Mouse (Mus musculus) heart, postnatal 0 days (tissue): ENCODE data around the gene Ncs1. TPM values are rescaled to one million over a fixed set of nuclear protein-coding genes. Genes with fewer than 3 reads are reported as not detected.

Source experiments
- ATAC-seq: fragments of 200-750 bp; cut with Nextera tagmentation; 2 replicates; pipeline ENCODE4 v1.8.0; 2017; ENCODE audit warnings: low read depth, moderate number of reproducible peaks, moderate library complexity; ENCODE audit not compliant: insufficient read depth
- DNase-seq: peaks from one replicate; pipeline ENCODE4 v3.0.0-alpha.2; 2016; ENCODE audit warnings: low spot score
- H3K27ac ChIP-seq: fragments of 300-500 bp; sonication (generic); 2 replicates; pipeline ENCODE4 v1.5.1; 2014; ENCODE audit warnings: low read depth, mild to moderate bottlenecking
- H3K27me3 ChIP-seq: fragments of 300-500 bp; sonication (generic); 2 replicates; pipeline ENCODE4 v1.6.1; 2014; ENCODE audit warnings: low read length, mixed read lengths; ENCODE audit not compliant: control insufficient read depth, insufficient read depth
- H3K36me3 ChIP-seq: fragments of 300-500 bp; sonication (generic); replicated peaks from 2 replicates; pipeline ENCODE4 v1.6.1; 2014; ENCODE audit warnings: low read length, mixed read lengths; ENCODE audit not compliant: control insufficient read depth, insufficient read depth
- H3K4me1 ChIP-seq: fragments of 300-500 bp; sonication (generic); 2 replicates; pipeline ENCODE4 v1.6.1; 2014; ENCODE audit warnings: antibody characterized with exemption; ENCODE audit not compliant: control insufficient read depth, insufficient read depth
- H3K4me2 ChIP-seq: fragments of 300-500 bp; sonication (generic); 2 replicates; pipeline ENCODE4 v1.6.1; 2014; ENCODE audit warnings: low read depth, mild to moderate bottlenecking, low read length, moderate library complexity
- H3K4me3 ChIP-seq: fragments of 300-500 bp; sonication (generic); 2 replicates; pipeline ENCODE4 v1.5.1; 2014; ENCODE audit warnings: low read depth, low read length
- H3K9ac ChIP-seq: fragments of 300-500 bp; sonication (generic); replicated peaks from 2 replicates; pipeline ENCODE4 v1.6.1; 2014; ENCODE audit warnings: low read depth, low read length, mixed read lengths
- H3K9me3 ChIP-seq: fragments of 300-500 bp; sonication (generic); replicated peaks from 2 replicates; pipeline ENCODE4 v1.6.1; 2016; ENCODE audit warnings: low read length; ENCODE audit not compliant: control insufficient read depth
- CTCF ChIP-seq: IDR thresholded peaks from 2 replicates; pipeline ENCODE4 v1.5.1; 2016; ENCODE audit warnings: antibody characterized with exemption, control low read depth, low read depth
- EP300 ChIP-seq: IDR thresholded peaks from 2 replicates; pipeline ENCODE4 v1.6.1; 2016; ENCODE audit warnings: antibody characterized with exemption, low read depth
- WGBS: fragments of 180-500 bp; shearing (Covaris S2); extraction: QIAGEN DNeasy Blood & Tissue Kit; methylation state at CpG from one replicate; pipeline ENCODE4 v1.1.7; 2014; 5-methylcytosine and 5-hydroxymethylcytosine counted together
- polyA plus RNA-seq: library from polyadenylated mRNA; unstranded; fragments of >200 nt; fragmentation: Nextera tagmentation; extraction: Ambion mirVana; gene quantifications from 2 replicates; pipeline ENCODE4 v1.2.1, GENCODE M21; 2015
- total RNA-seq: library from RNA; depleted of rRNA; stranded (reverse); fragments of >200 nt; gene quantifications from 2 replicates; pipeline ENCODE4 v1.2.3, GENCODE M21; 2014; ENCODE audit warnings: low replicate concordance

The Ncs1 gene
- total and polyA plus RNA-seq, 2 experiments from 2014 or later = 18.6 to 31.4 TPM

DNA sequence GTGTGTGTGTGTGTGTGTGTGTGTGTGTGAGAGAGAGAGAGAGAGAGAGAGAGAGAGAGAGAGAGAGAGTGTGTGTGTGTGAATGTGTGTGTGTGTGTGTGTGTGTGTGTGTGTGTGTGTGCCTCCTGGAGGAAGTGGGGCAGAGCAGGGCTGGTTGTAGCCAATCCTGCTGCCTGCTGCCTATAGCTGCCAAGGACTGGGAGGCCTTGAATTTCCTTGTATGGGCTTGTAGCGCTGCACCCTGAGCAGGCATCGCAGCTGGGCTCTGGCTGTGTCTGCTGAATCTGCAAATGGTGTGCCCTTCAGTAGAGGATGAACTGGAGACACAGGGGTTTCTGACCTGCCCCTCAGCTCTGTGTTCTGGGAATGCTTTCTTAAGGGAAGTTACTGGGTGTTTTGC, 72.5 kb downstream of the Ncs1 start:
- no peaks in the 10 kb centered on the region for H3K9me3 ChIP-seq
- peaks cover 38% of the 10 kb centered on the region for H3K27me3 ChIP-seq
- no peaks in the 10 kb centered on the region for H3K36me3 ChIP-seq
- WGBS = 13% methylated on average over 2 of the region's 2 CpGs
- no peak overlapping the region for H3K4me3 ChIP-seq
- DNase-seq (peak; percentile 69), ATAC-seq (peak; percentile 88)
- H3K27ac ChIP-seq = no peak overlapping the region
- no peak overlapping the region for H3K4me2 ChIP-seq
- H3K9ac ChIP-seq = no peak overlapping the region
- no peaks in the 10 kb centered on the region for H3K4me1 ChIP-seq
- no peak for TF ChIP-seq EP300
- no peak for TF ChIP-seq CTCF

DNA sequence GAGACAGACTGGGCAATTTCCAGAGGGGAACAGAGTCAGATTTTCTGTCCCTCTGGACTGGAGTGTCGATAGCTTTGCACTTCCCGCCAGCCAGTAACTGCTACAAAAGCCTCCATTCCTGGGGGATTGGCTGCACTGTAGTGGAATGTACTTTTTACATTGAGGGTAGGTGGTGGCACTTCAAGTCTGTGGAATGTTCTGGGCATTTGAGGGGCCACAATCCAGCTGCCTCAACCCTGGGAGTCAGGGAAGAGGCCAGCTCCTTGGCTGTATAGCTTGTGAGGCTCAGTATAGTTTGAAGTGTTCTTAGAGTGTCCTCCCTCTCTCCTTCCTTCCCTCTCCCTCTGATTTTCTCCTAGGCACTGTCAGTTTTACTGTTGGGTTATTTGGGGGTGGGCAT, 73.6 kb downstream of the Ncs1 start:
- no peak overlapping the region for H3K4me3 ChIP-seq
- H3K4me1 ChIP-seq = no peaks in the 10 kb centered on the region
- H3K9me3 ChIP-seq = no peaks in the 10 kb centered on the region
- no peak overlapping the region for H3K4me2 ChIP-seq
- DNase-seq (no peak), ATAC-seq (no peak)
- H3K9ac ChIP-seq = no peak overlapping the region
- whole genome bisulfite sequencing = 71% methylated on average over 2 of the region's 2 CpGs
- H3K27me3 ChIP-seq = peaks cover 28% of the 10 kb centered on the region
- no peaks in the 10 kb centered on the region for H3K36me3 ChIP-seq
- no peak for TF ChIP-seq EP300
- no peak for TF ChIP-seq CTCF
- H3K27ac ChIP-seq = no peak overlapping the region

DNA sequence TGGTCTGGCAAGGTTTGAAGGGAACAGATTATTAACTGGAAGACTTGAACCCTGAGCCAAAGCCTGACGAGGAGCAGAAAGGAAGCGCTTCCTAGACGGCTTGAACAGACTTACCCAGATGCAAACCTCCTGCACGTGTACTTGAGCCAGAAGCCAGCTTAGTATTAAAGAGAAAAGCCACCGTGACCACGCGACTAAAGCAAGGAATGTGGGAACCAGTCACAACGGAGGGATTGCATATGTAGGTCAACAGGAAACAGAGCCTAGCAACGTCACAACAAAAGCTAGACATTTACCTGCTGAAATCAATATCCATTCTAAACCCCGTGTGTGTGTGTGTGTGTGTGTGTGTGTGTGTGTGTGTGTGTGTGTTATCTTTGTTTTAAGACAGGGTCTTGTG, 81.6 kb downstream of the Ncs1 start:
- Histone ChIP-seq H3K27ac (no peak overlapping the region), H3K9ac (no peak overlapping the region), H3K36me3 (no peaks in the 10 kb centered on the region), H3K27me3 (no peaks in the 10 kb centered on the region), H3K4me3 (no peak overlapping the region), H3K4me1 (0 out of 2 replicates have a peak, but pooled peaks cover 4% of the 10 kb centered on the region), H3K4me2 (no peak overlapping the region), H3K9me3 (no peaks in the 10 kb centered on the region)
- DNase-seq (no peak), ATAC-seq (no peak)
- TF ChIP-seq CTCF = no peak
- no peak for TF ChIP-seq EP300
- WGBS = 70% methylated on average over 10 of the region's 10 CpGs

DNA sequence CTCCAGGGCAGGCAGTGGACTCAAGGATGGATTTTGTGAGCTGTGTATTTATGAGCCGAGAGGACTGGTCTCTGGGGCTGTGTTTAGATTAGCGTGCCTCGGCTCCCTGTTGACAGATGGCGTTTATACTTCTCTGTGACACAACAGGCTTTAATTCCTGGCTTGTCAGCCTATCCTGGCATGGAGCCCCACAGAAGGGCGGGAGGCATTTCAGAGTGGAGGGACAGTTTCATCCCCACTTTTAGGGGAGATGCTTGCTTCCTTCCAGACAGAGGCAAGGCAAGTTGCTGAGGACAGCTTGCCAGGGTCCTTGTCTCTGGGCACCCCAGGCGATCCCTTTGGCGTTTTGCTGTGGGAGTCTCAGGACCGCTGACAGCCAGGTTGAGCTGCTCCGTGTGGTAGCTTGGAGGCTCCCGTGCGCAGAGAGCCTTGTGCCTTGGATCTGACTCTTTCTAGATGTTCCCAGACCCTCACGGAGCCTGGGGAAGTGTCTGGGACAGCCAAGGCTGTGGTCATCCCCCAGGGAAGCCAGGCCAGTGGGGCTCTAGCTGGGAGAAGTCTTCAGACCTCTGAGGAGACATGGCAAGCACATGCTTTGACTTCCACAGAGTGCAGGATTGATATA, 92.2 kb downstream of the Ncs1 start:
- Histone ChIP-seq H3K4me3 (no peak overlapping the region), H3K9ac (no peak overlapping the region), H3K4me1 (peaks cover 25% of the 10 kb centered on the region), H3K4me2 (no peak overlapping the region), H3K27ac (no peak overlapping the region), H3K36me3 (no peaks in the 10 kb centered on the region), H3K27me3 (peaks cover 14% of the 10 kb centered on the region; the same call in 1 of the 2 replicates), H3K9me3 (no peaks in the 10 kb centered on the region)
- TF ChIP-seq CTCF (no peak), EP300 (no peak)
- 30% methylated on average over 12 of the region's 12 CpGs for WGBS
- ATAC-seq (no peak), DNase-seq (peak; percentile 42)

DNA sequence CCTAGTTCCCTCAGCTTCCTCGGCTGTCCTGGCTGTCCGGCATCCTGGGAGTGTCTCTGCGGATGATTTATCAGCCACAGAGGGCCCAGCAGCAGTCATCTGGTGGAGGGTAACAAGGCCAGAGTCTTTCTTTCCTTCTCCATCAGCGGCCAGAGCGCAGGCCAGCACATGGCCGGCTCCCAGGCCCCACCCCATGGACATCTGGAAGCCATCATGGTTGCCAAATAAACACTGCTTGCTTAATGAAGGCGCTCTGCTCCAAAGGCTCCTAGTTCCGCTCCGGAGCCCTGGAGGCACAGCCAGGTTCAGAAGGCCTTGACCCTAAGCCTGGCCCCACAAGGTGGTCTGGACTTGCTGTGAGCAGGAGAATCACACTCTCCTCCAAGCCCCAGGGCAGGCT, 94.2 kb downstream of the Ncs1 start:
- WGBS = 67% methylated on average over 9 of the region's 9 CpGs
- H3K36me3 ChIP-seq = no peaks in the 10 kb centered on the region
- TF ChIP-seq CTCF = no peak
- no peak for TF ChIP-seq EP300
- peaks cover 26% of the 10 kb centered on the region for H3K4me1 ChIP-seq
- H3K27me3 ChIP-seq = peaks cover 19% of the 10 kb centered on the region; the same call in 1 of the 2 replicates
- no peak for ATAC-seq
- no peak overlapping the region for H3K4me2 ChIP-seq
- H3K4me3 ChIP-seq = no peak overlapping the region
- H3K27ac ChIP-seq = no peak overlapping the region
- no peak overlapping the region for H3K9ac ChIP-seq
- no peak for DNase-seq
- H3K9me3 ChIP-seq = no peaks in the 10 kb centered on the region
